Mouse (Mus musculus) left cerebral cortex, postnatal 4 days (tissue): ENCODE measurements around the gene Hp1bp3. TPM values are rescaled to one million over a fixed set of nuclear protein-coding genes. Genes with fewer than 3 reads are reported as not detected.

Source experiments
- DNase-seq: peaks from one replicate; pipeline ENCODE4 v3.0.0-alpha.2; 2022
- intact Hi-C: fragments of 180-260 bp; cut with DNase I; formaldehyde crosslinking; loops from one replicate; pipeline ENCODE4 v1.15.1; 2025
- total RNA-seq, 2 experiments: library from RNA; stranded (reverse); gene quantifications; 2 replicates each; pipeline ENCODE4 v1.2.3; 2021

Hp1bp3 gene
- total RNA-seq, 2 experiments from 2014 or later: 197 to 205 TPM

GRCm38 (mm10) chr4:138221406-138221805, 5.3 kb downstream of the Hp1bp3 start:
- no peak for DNase-seq
- intact Hi-C loops: no loop called here

DNA sequence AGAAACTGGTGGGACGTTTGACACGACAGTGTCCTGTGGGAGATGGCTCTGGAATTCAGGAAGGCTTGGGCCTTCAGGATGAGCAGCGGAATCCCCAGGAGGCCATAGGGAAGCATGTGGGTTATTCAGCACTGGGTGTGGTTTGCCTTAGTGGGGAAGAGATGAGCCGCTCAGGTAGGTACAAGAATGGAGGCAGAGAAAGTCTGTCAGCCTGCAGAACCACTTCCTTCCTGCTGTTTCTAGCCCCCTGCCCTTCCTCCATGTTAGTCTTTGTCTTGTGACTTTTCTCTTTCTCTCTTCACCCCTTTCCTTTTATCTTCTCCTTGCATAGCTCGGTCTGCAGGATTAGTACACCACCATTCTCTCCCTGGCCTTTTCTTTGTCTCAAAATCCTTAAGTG, 6.3 kb downstream of the Hp1bp3 start:
- no peak for DNase-seq
- intact Hi-C loops: no loop called here

DNA sequence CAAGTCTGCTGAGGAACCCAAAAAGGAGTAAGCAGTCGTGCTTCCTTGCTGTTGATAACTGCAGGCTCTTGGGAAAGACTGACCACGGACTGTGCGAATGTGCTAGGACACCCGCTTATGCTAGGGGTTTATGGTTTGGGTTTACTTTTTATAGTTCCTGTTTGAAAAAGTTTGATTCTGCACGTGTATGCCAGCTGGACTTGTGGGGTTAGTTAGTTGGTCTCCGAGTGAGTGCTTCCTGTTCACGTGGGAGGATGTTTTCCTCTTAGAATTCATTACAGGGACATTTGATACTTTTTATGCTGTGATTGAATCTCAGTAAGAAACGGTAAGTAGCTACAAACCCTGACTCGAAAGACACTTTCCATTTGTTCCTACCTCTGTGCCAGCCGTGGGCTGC, 7.5 kb downstream of the Hp1bp3 start:
- DNase-seq: no peak
- intact Hi-C loops: no loop called here

DNA sequence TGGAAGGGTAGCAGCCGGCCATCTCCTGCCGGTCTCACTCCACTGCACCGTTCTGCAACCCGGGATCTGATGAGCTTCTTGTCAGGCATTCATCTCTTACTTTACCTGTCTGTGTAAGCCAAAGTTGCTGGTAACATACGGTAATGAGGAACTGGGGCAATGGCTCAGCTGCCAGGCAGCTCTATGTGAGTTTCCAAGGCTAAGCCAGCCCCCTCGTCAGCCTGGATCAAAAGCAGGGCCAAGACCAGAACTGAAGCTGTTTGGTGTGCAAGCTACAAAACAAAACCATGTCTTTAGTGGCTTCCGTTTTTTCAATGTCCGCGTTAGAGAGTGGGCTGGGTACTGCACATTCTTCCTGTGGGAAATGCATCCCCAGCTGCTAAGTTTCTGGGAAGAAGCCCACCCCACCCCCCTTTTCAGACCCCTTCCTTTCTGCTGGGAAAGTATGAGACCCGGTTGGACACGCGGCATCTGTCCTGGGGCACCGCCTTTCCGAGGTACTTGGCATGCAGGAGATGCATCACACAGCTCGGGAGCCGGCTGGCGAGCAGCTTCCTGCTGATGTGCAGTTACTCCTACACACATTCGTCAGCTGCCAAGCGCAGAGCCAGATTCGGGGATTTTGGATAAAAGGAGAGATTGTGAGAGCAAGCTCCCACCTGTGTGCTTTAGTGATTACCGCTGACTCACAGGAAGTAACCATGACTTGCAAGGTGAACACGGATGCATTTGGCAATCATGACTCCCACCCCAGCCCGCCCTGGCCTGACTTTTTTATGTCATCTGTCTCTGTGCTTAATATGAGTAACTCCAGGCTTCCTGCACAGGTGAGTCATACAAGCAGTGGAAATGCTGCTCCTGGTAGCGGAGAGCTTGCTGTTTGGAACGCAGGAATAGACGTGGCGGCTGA, 30.9 kb downstream of the Hp1bp3 start:
- no peak for DNase-seq
- intact Hi-C loops: no loop called here

- intact Hi-C loops: no loop called here
- peak; percentile 87 for DNase-seq
These were observed 34.2 kb downstream of the Hp1bp3 start, which contains the start of the genes Sh2d5 and Kif17 for GRCm38 (mm10) chr4:138250088-138250960. Sh2d5 (plus strand) TSS chr4:138250403. Kif17 (plus strand) TSS chr4:138250435.

GRCm38 (mm10) chr4:138251819-138252218, 35.7 kb downstream of the Hp1bp3 start:
- intact Hi-C loops: no loop called here
- peak; percentile 19 for DNase-seq

DNA sequence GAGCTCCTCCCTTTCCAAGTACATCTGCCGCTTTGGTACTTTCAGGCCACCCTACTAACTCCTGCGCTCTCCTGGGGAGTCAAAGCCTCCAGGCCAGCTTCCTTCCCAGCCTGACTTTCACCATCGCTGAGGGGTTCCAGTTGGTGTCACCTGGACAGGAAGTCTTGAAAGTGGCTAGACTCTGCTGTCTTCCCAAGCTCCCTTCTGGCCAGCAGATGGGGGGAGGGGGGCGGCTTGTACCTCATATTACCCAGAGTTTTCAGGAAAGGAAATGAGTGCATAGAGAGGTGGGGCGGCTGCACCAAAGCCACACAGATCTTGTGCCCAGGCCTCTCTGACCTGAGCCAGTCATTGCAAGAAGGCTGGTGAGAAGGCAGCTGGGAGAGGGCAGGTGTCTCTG, 36.1 kb downstream of the Hp1bp3 start:
- intact Hi-C loops: no loop called here

GRCm38 (mm10) chr4:138257116-138257687, 41.1 kb downstream of the Hp1bp3 start:
- intact Hi-C loops: no loop called here
- no peak for DNase-seq

More for the DNA sequence above, 36.1 kb downstream of the Hp1bp3 start:
- no peak for DNase-seq

DNA sequence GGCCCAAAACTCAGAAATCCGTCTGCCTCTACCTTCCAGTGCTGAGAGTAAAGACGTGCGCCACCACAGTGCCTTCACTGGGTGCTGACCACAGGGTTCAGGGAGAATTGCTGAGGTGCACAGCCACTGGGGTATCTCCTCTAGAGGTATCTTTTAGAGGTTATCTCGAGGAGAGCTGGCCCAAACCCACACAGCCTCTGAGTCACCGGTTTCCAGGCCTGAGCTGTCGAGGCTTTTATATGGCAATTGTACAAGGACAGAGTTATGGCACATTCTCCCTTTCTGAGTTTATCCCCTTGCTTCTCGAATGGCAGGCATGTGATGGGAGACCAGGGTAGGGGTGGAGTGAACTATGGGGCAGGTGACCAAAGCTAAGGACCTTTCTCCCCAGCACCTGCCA, 42.6 kb downstream of the Hp1bp3 start:
- no peak for DNase-seq
- intact Hi-C loops: no loop called here

DNA sequence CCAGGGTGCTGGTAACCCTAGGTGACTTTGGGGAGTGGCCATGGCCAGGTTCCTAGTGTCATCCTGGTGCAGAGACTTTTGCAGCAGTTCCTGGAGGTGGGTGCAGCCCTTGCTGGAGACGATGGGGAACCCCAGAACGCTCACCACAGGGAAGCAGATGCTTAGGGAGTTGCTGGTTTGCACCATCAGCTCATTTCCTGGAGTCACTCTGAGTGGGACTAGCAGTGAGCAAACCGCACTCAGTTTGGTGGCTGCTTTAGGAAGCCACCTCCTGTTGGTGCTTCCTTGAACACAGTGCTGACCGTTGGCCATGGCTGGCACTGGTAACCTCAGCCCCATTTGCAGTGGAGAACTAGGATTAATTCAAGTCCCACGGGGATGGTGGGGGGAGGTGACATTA, 43.4 kb downstream of the Hp1bp3 start:
- no peak for DNase-seq
- intact Hi-C loops: no loop called here

GRCm38 (mm10) chr4:138261843-138262681, 46.0 kb downstream of the Hp1bp3 start:
- peak; percentile 92 for DNase-seq
- intact Hi-C loops: no loop called here

DNA sequence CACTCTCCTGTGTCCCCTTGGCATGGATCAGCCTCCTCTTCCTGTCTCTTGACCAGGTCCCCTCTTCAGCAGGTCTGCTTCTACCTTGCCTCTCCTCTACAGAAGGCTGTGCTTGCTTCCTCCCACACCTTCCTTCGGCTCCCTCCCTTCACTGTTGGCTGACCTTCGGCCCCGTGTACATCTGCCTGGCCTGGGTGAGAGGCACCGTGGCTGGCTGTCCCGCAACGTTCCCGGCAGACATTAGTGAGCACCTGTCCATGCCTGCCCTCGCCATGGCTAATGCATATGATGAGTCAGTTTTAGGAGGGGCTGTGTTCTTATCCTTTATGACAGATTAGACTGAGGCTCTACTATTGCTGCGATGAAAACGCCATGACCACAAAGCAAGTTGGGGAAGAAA, 51.8 kb downstream of the Hp1bp3 start:
- intact Hi-C loops: no loop called here
- no peak for DNase-seq

GRCm38 (mm10) chr4:138272011-138272997, 56.2 kb downstream of the Hp1bp3 start:
- intact Hi-C loops: no loop called here
- DNase-seq: peak; percentile 34

DNA sequence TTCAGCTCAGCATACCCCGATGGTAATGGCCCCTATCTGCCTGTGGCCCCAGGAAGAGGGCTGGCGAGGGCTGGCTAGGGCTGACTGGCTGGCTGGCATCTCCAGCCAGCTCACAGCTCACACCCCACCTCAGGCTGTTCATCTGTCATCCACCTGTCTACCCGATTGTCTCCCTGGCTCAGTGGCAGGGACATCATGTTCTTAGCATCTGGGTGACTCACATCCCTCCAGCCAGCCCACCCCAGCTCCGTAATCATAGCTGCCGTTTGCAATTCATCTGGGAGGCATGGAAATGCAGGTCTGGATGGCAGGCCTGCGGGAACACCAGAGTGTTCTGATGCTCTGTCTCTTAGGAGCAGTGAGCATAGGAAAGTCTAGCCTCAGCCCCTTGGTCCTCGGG, 62.2 kb downstream of the Hp1bp3 start:
- DNase-seq: no peak
- intact Hi-C loops: no loop called here

- intact Hi-C loops: no loop called here
- DNase-seq: peak; percentile 72
These were observed 66.7 kb downstream of the Hp1bp3 start for GRCm38 (mm10) chr4:138282834-138283233.

GRCm38 (mm10) chr4:138286411-138286810, 70.3 kb downstream of the Hp1bp3 start:
- intact Hi-C loops: no loop called here
- DNase-seq: no peak

- intact Hi-C loops: no loop called here
- DNase-seq: no peak
These were observed 72.6 kb downstream of the Hp1bp3 start for GRCm38 (mm10) chr4:138288691-138289090.

DNA sequence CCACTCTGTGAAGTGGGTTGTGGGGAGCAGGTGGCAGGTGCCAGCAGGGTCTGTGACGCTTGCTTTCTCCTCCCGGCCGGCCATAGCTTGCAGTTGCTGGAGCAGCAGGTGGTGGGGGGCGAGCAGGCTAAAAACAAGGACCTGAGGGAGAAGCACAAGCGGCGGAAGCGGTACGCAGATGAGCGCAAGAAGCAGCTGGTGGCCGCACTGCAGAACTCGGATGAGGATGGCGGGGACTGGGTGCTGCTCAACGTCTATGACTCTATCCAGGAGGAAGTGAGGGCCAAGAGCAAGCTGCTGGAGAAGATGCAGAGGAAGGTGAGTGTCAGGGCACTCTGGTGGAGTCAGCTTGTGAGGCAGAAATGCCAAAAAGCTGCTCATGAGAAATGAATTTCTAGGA, 75.9 kb downstream of the Hp1bp3 start:
- DNase-seq: no peak
- intact Hi-C loops: no loop called here
